Mouse (Mus musculus): ENCODE measurements around the gene Cops7b. TPM values are rescaled to one million over a fixed set of nuclear protein-coding genes. Genes with fewer than 3 reads are reported as not detected.

The Cops7b gene
- polyA plus RNA-seq, 1 experiment = 20.1 TPM

GRCm38 (mm10) chr1:86551877-86552276 is 30.8 kb upstream of the Cops7b start:
- DNase-seq = no peak
- TF ChIP-seq CTCF (conservative IDR thresholded peaks at IDR 0.05; ENCODE audit: insufficient read depth, insufficient read length, low read depth, low read length) (no peak), POLR2A (IDR thresholded peaks at IDR 0.05; ENCODE audit: low read depth, low read length) (no peak)
- H3K4me1 ChIP-seq (ENCODE audit: control insufficient read depth, insufficient read depth, low read length) = peaks cover 3% of the 10 kb centered on the region; the same call in 1 of the 2 replicates
- H3K27me3 ChIP-seq (replicated peaks; ENCODE audit: control insufficient read depth, insufficient read depth, low read length) = no peaks in the 10 kb centered on the region
- WGBS = 56% methylated on average over 2 of the region's 2 CpGs
- H3K4me3 ChIP-seq (ENCODE audit: insufficient read depth, low read depth, low read length) = no peak overlapping the region
- H3K36me3 ChIP-seq (ENCODE audit: control insufficient read depth, insufficient read depth, low read length) = no peaks in the 10 kb centered on the region; the same call in 1 of the 2 replicates
- H3K27ac ChIP-seq (ENCODE audit: insufficient read depth, low read depth, low read length) = no peak overlapping the region

GRCm38 (mm10) chr1:86555665-86556064 is 27.0 kb upstream of the Cops7b start:
- Histone ChIP-seq H3K27me3 (replicated peaks; ENCODE audit: control insufficient read depth, insufficient read depth, low read length) (no peaks in the 10 kb centered on the region), H3K4me1 (ENCODE audit: control insufficient read depth, insufficient read depth, low read length) (peaks cover 5% of the 10 kb centered on the region; the same call in 1 of the 2 replicates), H3K36me3 (ENCODE audit: control insufficient read depth, insufficient read depth, low read length) (no peaks in the 10 kb centered on the region), H3K4me3 (ENCODE audit: insufficient read depth, low read depth, low read length) (no peak overlapping the region), H3K27ac (ENCODE audit: insufficient read depth, low read depth, low read length) (no peak overlapping the region)
- 68% methylated on average over 3 of the region's 3 CpGs for WGBS
- no peak for DNase-seq
- TF ChIP-seq CTCF (conservative IDR thresholded peaks at IDR 0.05; ENCODE audit: insufficient read depth, insufficient read length, low read depth, low read length) (no peak), POLR2A (IDR thresholded peaks at IDR 0.05; ENCODE audit: low read depth, low read length) (no peak)

- no peak for TF ChIP-seq CTCF (conservative IDR thresholded peaks at IDR 0.05; ENCODE audit: insufficient read depth, insufficient read length, low read depth, low read length)
- no peak for TF ChIP-seq POLR2A (IDR thresholded peaks at IDR 0.05; ENCODE audit: low read depth, low read length)
- Histone ChIP-seq H3K27ac (ENCODE audit: insufficient read depth, low read depth, low read length) (peak overlapping the region; percentile 50; the same call in 1 of the 2 replicates), H3K36me3 (ENCODE audit: control insufficient read depth, insufficient read depth, low read length) (no peaks in the 10 kb centered on the region), H3K27me3 (replicated peaks; ENCODE audit: control insufficient read depth, insufficient read depth, low read length) (no peaks in the 10 kb centered on the region), H3K4me3 (ENCODE audit: insufficient read depth, low read depth, low read length) (no peak overlapping the region), H3K4me1 (ENCODE audit: control insufficient read depth, insufficient read depth, low read length) (peaks cover 2% of the 10 kb centered on the region; the same call in 1 of the 2 replicates)
- peak; percentile 32 for DNase-seq
- 69% methylated on average over 7 of the region's 7 CpGs for whole genome bisulfite sequencing
These were observed 24.8 kb upstream of the Cops7b start for GRCm38 (mm10) chr1:86557872-86558271.

DNA sequence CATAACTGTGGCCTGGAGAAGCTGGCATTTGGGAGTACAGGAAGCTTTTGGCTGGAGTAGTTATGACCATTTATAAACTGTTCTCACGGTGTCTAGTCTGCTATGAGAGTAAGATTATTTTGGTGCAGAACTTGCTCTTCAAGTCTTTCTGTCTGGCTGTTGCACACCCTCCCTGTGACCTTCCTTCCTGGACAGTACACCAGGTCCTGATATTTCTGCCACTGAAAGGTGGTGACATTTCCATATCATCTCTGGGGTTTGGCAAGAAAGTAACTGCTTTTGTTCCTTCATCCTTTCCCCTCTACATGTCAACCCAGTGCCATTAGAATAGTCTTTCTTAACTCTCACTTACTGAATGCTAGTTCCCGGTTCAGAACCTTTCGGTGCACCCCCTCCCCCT is 23.5 kb upstream of the Cops7b start:
- peaks cover 2% of the 10 kb centered on the region; the same call in 1 of the 2 replicates for H3K4me1 ChIP-seq (ENCODE audit: control insufficient read depth, insufficient read depth, low read length)
- H3K27ac ChIP-seq (ENCODE audit: insufficient read depth, low read depth, low read length) = no peak overlapping the region; the same call in 1 of the 2 replicates
- WGBS = 79% methylated on average over 3 of the region's 3 CpGs
- H3K4me3 ChIP-seq (ENCODE audit: insufficient read depth, low read depth, low read length) = no peak overlapping the region
- no peak for TF ChIP-seq CTCF (conservative IDR thresholded peaks at IDR 0.05; ENCODE audit: insufficient read depth, insufficient read length, low read depth, low read length)
- TF ChIP-seq POLR2A (IDR thresholded peaks at IDR 0.05; ENCODE audit: low read depth, low read length) = no peak
- DNase-seq = no peak
- H3K36me3 ChIP-seq (ENCODE audit: control insufficient read depth, insufficient read depth, low read length) = no peaks in the 10 kb centered on the region
- no peaks in the 10 kb centered on the region for H3K27me3 ChIP-seq (replicated peaks; ENCODE audit: control insufficient read depth, insufficient read depth, low read length)

DNA sequence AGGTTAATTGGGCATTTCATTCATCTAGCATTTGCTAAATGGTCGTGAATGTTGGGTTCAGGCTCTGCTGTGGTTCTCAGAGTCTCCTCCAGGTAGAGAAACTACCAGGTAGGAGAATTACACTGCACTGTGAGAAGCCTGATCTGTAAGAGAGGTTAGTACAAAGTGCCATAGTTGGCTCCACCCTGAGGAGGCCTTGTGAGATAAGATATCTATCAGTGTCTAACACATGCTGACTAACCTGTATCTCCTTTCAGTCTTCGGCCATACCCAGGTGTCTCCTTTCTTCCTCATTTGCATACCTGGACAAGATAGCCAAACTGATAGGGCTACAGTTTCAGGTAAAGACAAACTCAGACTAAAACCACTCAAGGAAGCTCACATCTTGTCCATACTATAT is 20.0 kb upstream of the Cops7b start:
- 84% methylated on average over 2 of the region's 2 CpGs for WGBS
- Histone ChIP-seq H3K27me3 (replicated peaks; ENCODE audit: control insufficient read depth, insufficient read depth, low read length) (no peaks in the 10 kb centered on the region), H3K27ac (ENCODE audit: insufficient read depth, low read depth, low read length) (no peak overlapping the region), H3K36me3 (ENCODE audit: control insufficient read depth, insufficient read depth, low read length) (no peaks in the 10 kb centered on the region), H3K4me3 (ENCODE audit: insufficient read depth, low read depth, low read length) (no peak overlapping the region), H3K4me1 (ENCODE audit: control insufficient read depth, insufficient read depth, low read length) (peaks cover 2% of the 10 kb centered on the region; the same call in 1 of the 2 replicates)
- TF ChIP-seq CTCF (conservative IDR thresholded peaks at IDR 0.05; ENCODE audit: insufficient read depth, insufficient read length, low read depth, low read length) (no peak), POLR2A (IDR thresholded peaks at IDR 0.05; ENCODE audit: low read depth, low read length) (no peak)
- no peak for DNase-seq

GRCm38 (mm10) chr1:86568409-86568808 is 14.3 kb upstream of the Cops7b start:
- no peak for DNase-seq
- no peaks in the 10 kb centered on the region for H3K36me3 ChIP-seq (ENCODE audit: control insufficient read depth, insufficient read depth, low read length)
- TF ChIP-seq POLR2A (IDR thresholded peaks at IDR 0.05; ENCODE audit: low read depth, low read length) (no peak), CTCF (conservative IDR thresholded peaks at IDR 0.05; ENCODE audit: insufficient read depth, insufficient read length, low read depth, low read length) (no peak)
- no peaks in the 10 kb centered on the region for H3K4me1 ChIP-seq (ENCODE audit: control insufficient read depth, insufficient read depth, low read length)
- WGBS = 84% methylated on average over 2 of the region's 2 CpGs
- H3K4me3 ChIP-seq (ENCODE audit: insufficient read depth, low read depth, low read length) = no peak overlapping the region
- H3K27ac ChIP-seq (ENCODE audit: insufficient read depth, low read depth, low read length) = no peak overlapping the region
- no peaks in the 10 kb centered on the region for H3K27me3 ChIP-seq (replicated peaks; ENCODE audit: control insufficient read depth, insufficient read depth, low read length)

DNA sequence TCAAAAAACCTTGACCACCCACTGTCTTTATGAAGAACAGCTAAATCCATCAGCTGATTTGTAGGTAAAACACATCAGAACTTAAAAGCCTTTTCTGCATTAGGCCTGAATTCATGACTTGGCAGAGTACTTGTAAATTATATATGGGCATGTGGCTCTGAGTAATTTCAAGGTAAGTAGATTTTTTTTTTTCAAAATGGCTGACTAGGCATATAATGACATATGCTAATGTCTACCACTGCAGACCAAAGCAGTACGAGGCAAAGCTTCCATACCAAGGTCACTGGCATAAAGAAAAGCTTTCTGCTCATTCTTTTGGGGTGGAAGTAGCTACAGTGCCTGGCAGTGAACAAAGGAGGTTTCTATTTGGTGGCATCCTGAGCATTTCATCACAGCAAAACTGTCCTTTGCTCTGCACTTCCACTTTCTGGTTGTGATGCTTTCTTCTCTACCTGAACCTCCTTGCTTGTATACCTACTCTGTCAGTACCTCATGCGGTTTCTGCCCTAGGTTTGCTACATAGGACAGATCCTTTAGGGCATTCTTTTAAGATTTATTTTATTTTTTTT is 13.3 kb upstream of the Cops7b start:
- H3K27ac ChIP-seq (ENCODE audit: insufficient read depth, low read depth, low read length) = no peak overlapping the region
- TF ChIP-seq POLR2A (IDR thresholded peaks at IDR 0.05; ENCODE audit: low read depth, low read length) (no peak), CTCF (conservative IDR thresholded peaks at IDR 0.05; ENCODE audit: insufficient read depth, insufficient read length, low read depth, low read length) (no peak)
- no peak overlapping the region for H3K4me3 ChIP-seq (ENCODE audit: insufficient read depth, low read depth, low read length)
- 89% methylated on average over 2 of the region's 2 CpGs for WGBS
- no peaks in the 10 kb centered on the region for H3K4me1 ChIP-seq (ENCODE audit: control insufficient read depth, insufficient read depth, low read length)
- DNase-seq = no peak
- no peaks in the 10 kb centered on the region for H3K27me3 ChIP-seq (replicated peaks; ENCODE audit: control insufficient read depth, insufficient read depth, low read length)
- no peaks in the 10 kb centered on the region for H3K36me3 ChIP-seq (ENCODE audit: control insufficient read depth, insufficient read depth, low read length)

Data from kidney, adult 2 months (tissue).